Mouse (Mus musculus) hindbrain, postnatal 0 days (tissue): ENCODE data around the gene Cd163l1. TPM values are rescaled to one million over a fixed set of nuclear protein-coding genes. Genes with fewer than 3 reads are reported as not detected.

Source experiments
- ATAC-seq: fragments of 200-750 bp; cut with Nextera tagmentation; 2 replicates; pipeline ENCODE4 v1.8.0; 2017; ENCODE audit warnings: mild to moderate bottlenecking, moderate TSS enrichment, moderate library complexity
- DNase-seq: peaks from one replicate; pipeline ENCODE4 v3.0.0-alpha.2; 2015; ENCODE audit warnings: low spot score
- H3K27ac ChIP-seq: fragments of 300-500 bp; sonication (generic); 2 replicates; pipeline ENCODE4 v1.5.1; 2014; ENCODE audit warnings: mild to moderate bottlenecking
- H3K27me3 ChIP-seq: fragments of 300-500 bp; sonication (generic); 2 replicates; pipeline ENCODE4 v1.6.1; 2014; ENCODE audit warnings: low read length, mixed read lengths; ENCODE audit not compliant: insufficient read depth
- H3K36me3 ChIP-seq: fragments of 300-500 bp; sonication (generic); 2 replicates; pipeline ENCODE4 v1.6.1; 2014; ENCODE audit warnings: low read length, mixed read lengths; ENCODE audit not compliant: insufficient read depth
- H3K4me1 ChIP-seq: fragments of 300-500 bp; sonication (generic); 2 replicates; pipeline ENCODE4 v1.6.1; 2014; ENCODE audit warnings: antibody characterized with exemption, low read length, mixed read lengths; ENCODE audit not compliant: insufficient read depth
- H3K4me2 ChIP-seq: fragments of 300-500 bp; sonication (generic); 2 replicates; pipeline ENCODE4 v1.6.1; 2014; ENCODE audit warnings: low read depth, mild to moderate bottlenecking, low read length, moderate library complexity, mixed read lengths
- H3K4me3 ChIP-seq: fragments of 300-500 bp; sonication (generic); 2 replicates; pipeline ENCODE4 v1.5.1; 2014; ENCODE audit warnings: low read length
- H3K9ac ChIP-seq: fragments of 300-500 bp; sonication (generic); replicated peaks from 2 replicates; pipeline ENCODE4 v1.6.1; 2014; ENCODE audit warnings: mild to moderate bottlenecking, low read length, moderate library complexity, mixed read lengths
- H3K9me3 ChIP-seq: fragments of 300-500 bp; sonication (generic); 2 replicates; pipeline ENCODE4 v1.6.1; 2016; ENCODE audit warnings: low read length, mixed read lengths
- CTCF ChIP-seq: IDR thresholded peaks from 2 replicates; pipeline ENCODE4 v1.5.1; 2016; ENCODE audit warnings: antibody characterized with exemption, control low read depth, low read depth
- WGBS: fragments of 180-500 bp; shearing (Covaris S2); extraction: QIAGEN DNeasy Blood & Tissue Kit; methylation state at CpG from one replicate; pipeline ENCODE4 v1.1.7; 2014; 5-methylcytosine and 5-hydroxymethylcytosine counted together
- polyA plus RNA-seq: library from polyadenylated mRNA; unstranded; fragments of >200 nt; fragmentation: Nextera tagmentation; extraction: Ambion mirVana; gene quantifications from 2 replicates; pipeline ENCODE4 v1.2.1, GENCODE M21; 2015
- total RNA-seq: library from RNA; depleted of rRNA; stranded (reverse); fragments of >200 nt; gene quantifications from 2 replicates; pipeline ENCODE4 v1.2.3, GENCODE M21; 2014

Gene Cd163l1
- total and polyA plus RNA-seq, 2 experiments from 2014 or later = not detected

- H3K9me3 ChIP-seq = no peaks in the 10 kb centered on the region
- no peak overlapping the region for H3K4me3 ChIP-seq
- no peak overlapping the region for H3K4me2 ChIP-seq
- no peak for ATAC-seq
- TF ChIP-seq CTCF = peak; percentile 57
- peak; percentile 33 for DNase-seq
- H3K27ac ChIP-seq = no peak overlapping the region
- no peaks in the 10 kb centered on the region for H3K27me3 ChIP-seq
- H3K9ac ChIP-seq = no peak overlapping the region
- WGBS = 51% methylated on average over 18 of the region's 18 CpGs
- no peaks in the 10 kb centered on the region for H3K4me1 ChIP-seq
- H3K36me3 ChIP-seq = no peaks in the 10 kb centered on the region
These were observed 31.1 kb upstream of the Cd163l1 start for GRCm38 (mm10) chr7:140186646-140187620.

- ATAC-seq = no peak
- Histone ChIP-seq H3K4me1 (no peaks in the 10 kb centered on the region), H3K4me3 (no peak overlapping the region), H3K27ac (no peak overlapping the region), H3K36me3 (no peaks in the 10 kb centered on the region), H3K9ac (no peak overlapping the region), H3K27me3 (no peaks in the 10 kb centered on the region), H3K4me2 (no peak overlapping the region), H3K9me3 (no peaks in the 10 kb centered on the region)
- DNase-seq = no peak
- WGBS = 75% methylated on average over 7 of the region's 7 CpGs
- no peak for TF ChIP-seq CTCF
These were observed 30.2 kb upstream of the Cd163l1 start for GRCm38 (mm10) chr7:140187721-140188390.

GRCm38 (mm10) chr7:140188391-140189328 lies 29.4 kb upstream of the Cd163l1 start:
- no peaks in the 10 kb centered on the region for H3K4me1 ChIP-seq
- ATAC-seq (no peak), DNase-seq (peak; percentile 72)
- peak; percentile 61 for TF ChIP-seq CTCF
- no peak overlapping the region for H3K9ac ChIP-seq
- no peaks in the 10 kb centered on the region for H3K36me3 ChIP-seq
- no peaks in the 10 kb centered on the region for H3K9me3 ChIP-seq
- no peak overlapping the region for H3K4me2 ChIP-seq
- H3K27me3 ChIP-seq = no peaks in the 10 kb centered on the region
- 71% methylated on average over 4 of the region's 4 CpGs for WGBS
- no peak overlapping the region for H3K4me3 ChIP-seq
- no peak overlapping the region for H3K27ac ChIP-seq

- no peaks in the 10 kb centered on the region for H3K9me3 ChIP-seq
- H3K27me3 ChIP-seq = no peaks in the 10 kb centered on the region
- H3K36me3 ChIP-seq = no peaks in the 10 kb centered on the region
- H3K4me2 ChIP-seq = no peak overlapping the region
- DNase-seq (no peak), ATAC-seq (no peak)
- TF ChIP-seq CTCF = no peak
- no peak overlapping the region for H3K9ac ChIP-seq
- no peak overlapping the region for H3K27ac ChIP-seq
- 81% methylated on average over 1 of the region's 1 CpGs for WGBS
- H3K4me1 ChIP-seq = no peaks in the 10 kb centered on the region
- no peak overlapping the region for H3K4me3 ChIP-seq
These were observed 27.6 kb upstream of the Cd163l1 start for GRCm38 (mm10) chr7:140190435-140190834.

- Histone ChIP-seq H3K4me3 (no peak overlapping the region), H3K27me3 (no peaks in the 10 kb centered on the region), H3K4me2 (no peak overlapping the region), H3K9me3 (no peaks in the 10 kb centered on the region), H3K9ac (no peak overlapping the region), H3K27ac (no peak overlapping the region), H3K36me3 (no peaks in the 10 kb centered on the region), H3K4me1 (no peaks in the 10 kb centered on the region)
- 58% methylated on average over 2 of the region's 2 CpGs for WGBS
- TF ChIP-seq CTCF = no peak
- ATAC-seq = no peak
- DNase-seq = no peak
These were observed 25.6 kb upstream of the Cd163l1 start for GRCm38 (mm10) chr7:140192445-140192844.

- TF ChIP-seq CTCF = no peak
- Histone ChIP-seq H3K27me3 (no peaks in the 10 kb centered on the region), H3K4me1 (no peaks in the 10 kb centered on the region), H3K9ac (no peak overlapping the region), H3K4me3 (no peak overlapping the region), H3K4me2 (no peak overlapping the region), H3K27ac (no peak overlapping the region), H3K9me3 (no peaks in the 10 kb centered on the region), H3K36me3 (no peaks in the 10 kb centered on the region)
- no peak for DNase-seq
- 88% methylated on average over 2 of the region's 2 CpGs for WGBS
- ATAC-seq = no peak
These were observed 25.2 kb upstream of the Cd163l1 start for GRCm38 (mm10) chr7:140192851-140193250.
